Mouse (Mus musculus): Measurements from ENCODE around the gene Prl2c5.
"Not testable (repeated sequence)": the region's sequence is repeated elsewhere in the genome, so short reads cannot be mapped to it uniquely, and the experiment has no call there.

Gene Prl2c5

GRCm38 (mm10) chr13:13182415-13182814 lies at the start of gene Prl2c5:
Prl2c5 (plus strand) TSS chr13:13182715.
- not testable (repeated sequence) for DNase-seq

- not testable (repeated sequence) for DNase-seq
Measured at GRCm38 (mm10) chr13:13162777-13163485, 19.6 kb upstream of the Prl2c5 start.

- peak; percentile 53 for DNase-seq
Measured at GRCm38 (mm10) chr13:13168631-13169030, 13.9 kb upstream of the Prl2c5 start.

GRCm38 (mm10) chr13:13173616-13174136 lies 8.8 kb upstream of the Prl2c5 start:
- DNase-seq = peak; percentile 64

GRCm38 (mm10) chr13:13175736-13176135 lies 6.8 kb upstream of the Prl2c5 start:
- not testable (repeated sequence) for DNase-seq

GRCm38 (mm10) chr13:13211168-13211567 lies 28.7 kb downstream of the Prl2c5 start:
- not testable (repeated sequence) for DNase-seq

- not testable (repeated sequence) for DNase-seq
Measured at GRCm38 (mm10) chr13:13216363-13216762, 33.8 kb downstream of the Prl2c5 start.

- not testable (repeated sequence) for DNase-seq
Measured at GRCm38 (mm10) chr13:13220231-13220630, 37.7 kb downstream of the Prl2c5 start.

GRCm38 (mm10) chr13:13237456-13237855 lies 54.9 kb downstream of the Prl2c5 start:
- DNase-seq = not testable (repeated sequence)
